Mouse (Mus musculus) liver, postnatal 0 days (tissue): ENCODE measurements around the gene Rsph1. TPM values are rescaled to one million over a fixed set of nuclear protein-coding genes. Genes with fewer than 3 reads are reported as not detected.

Experiments
- ATAC-seq: fragments of 200-750 bp; cut with Nextera tagmentation; 2 replicates; pipeline ENCODE4 v1.8.0; 2017; ENCODE audit warnings: mild to moderate bottlenecking, moderate library complexity
- DNase-seq: peaks from one replicate; pipeline ENCODE4 v3.0.0-alpha.2; 2016
- H3K27ac ChIP-seq: fragments of 300-500 bp; sonication (generic); 2 replicates; pipeline ENCODE4 v1.5.1; 2014; ENCODE audit warnings: antibody characterized with exemption, moderate library complexity, mild to moderate bottlenecking, low read depth
- H3K27me3 ChIP-seq: fragments of 300-500 bp; sonication (generic); 2 replicates; pipeline ENCODE4 v1.6.1; 2014; ENCODE audit warnings: low read length, control low read depth, mixed read lengths; ENCODE audit not compliant: insufficient read depth
- H3K36me3 ChIP-seq: fragments of 300-500 bp; sonication (generic); replicated peaks from 2 replicates; pipeline ENCODE4 v1.6.1; 2014; ENCODE audit warnings: mild to moderate bottlenecking, control low read depth, low read length, moderate library complexity, mixed read lengths; ENCODE audit not compliant: insufficient read depth
- H3K4me1 ChIP-seq: fragments of 300-500 bp; sonication (generic); 2 replicates; pipeline ENCODE4 v1.6.1; 2014; ENCODE audit warnings: antibody characterized with exemption, mild to moderate bottlenecking, control low read depth; ENCODE audit not compliant: insufficient read depth
- H3K4me2 ChIP-seq: fragments of 300-500 bp; sonication (generic); 2 replicates; pipeline ENCODE4 v1.6.1; 2014; ENCODE audit warnings: low read depth, mild to moderate bottlenecking, low read length, moderate library complexity, mixed read lengths
- H3K4me3 ChIP-seq: fragments of 300-500 bp; sonication (generic); 2 replicates; pipeline ENCODE4 v1.5.1; 2014; ENCODE audit warnings: low read depth, low read length
- H3K9ac ChIP-seq: fragments of 300-500 bp; sonication (generic); replicated peaks from 2 replicates; pipeline ENCODE4 v1.6.1; 2014; ENCODE audit warnings: mild to moderate bottlenecking, moderate library complexity
- H3K9me3 ChIP-seq: fragments of 300-500 bp; sonication (generic); 2 replicates; pipeline ENCODE4 v1.6.1; 2016; ENCODE audit warnings: mild to moderate bottlenecking, control low read depth, low read length, mixed read lengths
- CTCF ChIP-seq: sonication (generic); IDR thresholded peaks from 2 replicates; pipeline ENCODE4 v1.5.1; 2016; ENCODE audit warnings: antibody characterized with exemption, low read depth
- EP300 ChIP-seq: IDR thresholded peaks from 2 replicates; pipeline ENCODE4 v1.6.1; 2016; ENCODE audit warnings: antibody characterized with exemption, low read depth, mild to moderate bottlenecking
- WGBS: fragments of 180-500 bp; shearing (Covaris S2); extraction: QIAGEN DNeasy Blood & Tissue Kit; methylation state at CpG from one replicate; pipeline ENCODE4 v1.1.7; 2014; ENCODE audit not compliant: insufficient replicate concordance; 5-methylcytosine and 5-hydroxymethylcytosine counted together
- polyA plus RNA-seq: library from polyadenylated mRNA; unstranded; fragments of >200 nt; fragmentation: Nextera tagmentation; extraction: Ambion mirVana; gene quantifications from 2 replicates; pipeline ENCODE4 v1.2.1, GENCODE M21; 2015

Rsph1 gene
- polyA plus RNA-seq, result 0.90 and 1.0 TPM in 2 replicates

- ATAC-seq (peak; percentile 93), DNase-seq (peak; percentile 91)
- H3K36me3 ChIP-seq, result no peaks in the 10 kb centered on the region
- H3K27me3 ChIP-seq, result no peaks in the 10 kb centered on the region
- H3K4me3 ChIP-seq, result peak within 1 kb of the TSS; percentile 48
- H3K4me2 ChIP-seq, result peak within 1 kb of the TSS; percentile 83
- no peaks in the 10 kb centered on the region for H3K9me3 ChIP-seq
- H3K27ac ChIP-seq, result no peak within 1 kb of the TSS
- peaks cover 14% of the 10 kb centered on the region for H3K4me1 ChIP-seq
- WGBS, result 12% methylated on average over 44 of the region's 44 CpGs
- no peak for TF ChIP-seq EP300
- TF ChIP-seq CTCF, result no peak
- peak within 1 kb of the TSS; percentile 21; the same call in 1 of the 2 replicates for H3K9ac ChIP-seq
Measured at GRCm38 (mm10) chr17:31276922-31277918, at the start of gene Rsph1. Gene Rsph1, minus strand, starts transcription at chr17:31277383.

- no peak overlapping the region for H3K4me3 ChIP-seq
- no peak for TF ChIP-seq CTCF
- TF ChIP-seq EP300, result no peak
- no peak for DNase-seq
- H3K27me3 ChIP-seq, result no peaks in the 10 kb centered on the region
- peaks cover 19% of the 10 kb centered on the region for H3K4me1 ChIP-seq
- no peak for ATAC-seq
- H3K4me2 ChIP-seq, result no peak overlapping the region
- peaks cover 5% of the 10 kb centered on the region; the same call in 1 of the 2 replicates for H3K36me3 ChIP-seq
- H3K27ac ChIP-seq, result no peak overlapping the region
- H3K9ac ChIP-seq, result no peak overlapping the region
- no peaks in the 10 kb centered on the region for H3K9me3 ChIP-seq
- WGBS, result 50% methylated on average over 9 of the region's 9 CpGs
Measured at GRCm38 (mm10) chr17:31326220-31326852, 49.2 kb upstream of the Rsph1 start.

GRCm38 (mm10) chr17:31325451-31326219 lies 48.5 kb upstream of the Rsph1 start:
- H3K4me1 ChIP-seq, result peaks cover 19% of the 10 kb centered on the region
- no peak overlapping the region for H3K9ac ChIP-seq
- DNase-seq, result peak; percentile 57
- H3K9me3 ChIP-seq, result no peaks in the 10 kb centered on the region
- peak; percentile 67 for TF ChIP-seq CTCF
- TF ChIP-seq EP300, result no peak
- H3K4me2 ChIP-seq, result no peak overlapping the region
- no peak overlapping the region for H3K4me3 ChIP-seq
- ATAC-seq, result no peak
- no peak overlapping the region for H3K27ac ChIP-seq
- 56% methylated on average over 13 of the region's 13 CpGs for WGBS
- no peaks in the 10 kb centered on the region for H3K27me3 ChIP-seq
- peaks cover 5% of the 10 kb centered on the region; the same call in 1 of the 2 replicates for H3K36me3 ChIP-seq

- Histone ChIP-seq H3K4me2 (no peak overlapping the region), H3K4me3 (no peak overlapping the region), H3K27ac (peak overlapping the region; percentile 82; the same call in 1 of the 2 replicates), H3K9me3 (no peaks in the 10 kb centered on the region), H3K36me3 (peaks cover 5% of the 10 kb centered on the region; the same call in 1 of the 2 replicates), H3K27me3 (no peaks in the 10 kb centered on the region), H3K9ac (no peak overlapping the region), H3K4me1 (peaks cover 26% of the 10 kb centered on the region)
- TF ChIP-seq EP300 (no peak), CTCF (no peak)
- WGBS, result 79% methylated on average over 8 of the region's 8 CpGs
- ATAC-seq (no peak), DNase-seq (no peak)
Measured at GRCm38 (mm10) chr17:31324227-31324626, 47.0 kb upstream of the Rsph1 start.

- no peaks in the 10 kb centered on the region for H3K27me3 ChIP-seq
- peak; percentile 36 for DNase-seq
- peaks cover 8% of the 10 kb centered on the region; the same call in 1 of the 2 replicates for H3K36me3 ChIP-seq
- H3K9ac ChIP-seq, result peak overlapping the region; percentile 2; the same call in 1 of the 2 replicates
- peak overlapping the region; percentile 82 for H3K27ac ChIP-seq
- no peak overlapping the region for H3K4me3 ChIP-seq
- peak; percentile 88 for ATAC-seq
- H3K4me1 ChIP-seq, result peaks cover 26% of the 10 kb centered on the region
- WGBS, result 60% methylated on average over 4 of the region's 4 CpGs
- TF ChIP-seq CTCF (no peak), EP300 (no peak)
- H3K4me2 ChIP-seq, result no peak overlapping the region
- H3K9me3 ChIP-seq, result no peaks in the 10 kb centered on the region
Measured at GRCm38 (mm10) chr17:31323379-31323778, 46.2 kb upstream of the Rsph1 start.
